Mouse (Mus musculus): ENCODE measurements at regions not wholly inside any gene's neighbourhood (a gene's known extent, or its start where the extent isn't known, plus 50 kb on each side); places are given as distances from the start of the nearest gene placed in this dataset.

- no peak for TF ChIP-seq GATA1 (IDR thresholded peaks at IDR 0.05; ENCODE audit: borderline replicate concordance, low read length)
- TF ChIP-seq FLI1 (IDR thresholded peaks at IDR 0.05; ENCODE audit: low read length): no peak
Measured at GRCm38 (mm10) chr3:52663161-52663602, 353.9 kb downstream of the Cog6 start.

Measured in megakaryocyte, embryonic 14.5 days (primary cell).